16 mouse cellular contexts compared by ENCODE assay signal in genomic region chr11:68892233-68892832, GRCm38 (mm10). TPM values are rescaled to one million over a fixed set of nuclear protein-coding genes. Genes with fewer than 3 reads are reported as not detected.
DNase-seq lines count a peak whose midpoint lies in the region; ATAC-seq and TF ChIP-seq lines count a peak whose summit lies in the region.
"Had no signal": no experiment of that assay in that cellular context is flagged by ENCODE, and none has a peak within 500 bp of the region (broad histone marks: within the 10 kb centered on the region; RNA-seq: fewer than 3 reads in every experiment).

No protein-coding gene starts in this region.

- H3K9me3 ChIP-seq in heart, embryonic 13.5 days = no peaks in the 10 kb centered on the region
- no peaks in the 10 kb centered on the region for H3K9me3 ChIP-seq in limb, embryonic 11.5 days (ENCODE audit: control insufficient read depth, low read length)
- H3K9me3 ChIP-seq in limb, embryonic 10.5 days (replicated peaks) = no peaks in the 10 kb centered on the region
- H3K9me3 ChIP-seq in ES-Bruce4 (replicated peaks; ENCODE audit: control insufficient read depth, insufficient read depth, low read length, poor library complexity, severe bottlenecking) = no peaks in the 10 kb centered on the region
- no peaks in the 10 kb centered on the region for H3K9me3 ChIP-seq in limb, embryonic 13.5 days

- H3K4me2 ChIP-seq in heart, embryonic 13.5 days = peak overlapping the region; percentile 6
- H3K4me2 ChIP-seq in limb, embryonic 11.5 days (ENCODE audit: low read depth, severe bottlenecking) = no peak overlapping the region
- no peak overlapping the region for H3K4me2 ChIP-seq in limb, embryonic 13.5 days (replicated peaks)

- no peak for TF ChIP-seq CTCF in heart, adult 2 months (IDR thresholded peaks at IDR 0.05)
- no peak for TF ChIP-seq CTCF in ES-Bruce4 (IDR thresholded peaks at IDR 0.05; ENCODE audit: low read depth, low read length)

- DNase-seq in heart, adult 2 months = no peak
- DNase-seq in limb, embryonic 11.5 days (ENCODE audit: low spot score) = no peak
- DNase-seq in limb, embryonic 10.5 days (ENCODE audit: low spot score) = no peak
- DNase-seq in retina, embryonic 14.5 days (ENCODE audit: low spot score) = no peak
- DNase-seq in urinary bladder, postnatal 14 days (ENCODE audit: low spot score) = no peak
- DNase-seq: cerebellum, adult 8-10 months; embryo, embryonic 11 days; retina, postnatal 1 day; thymus, postnatal 25 days had no signal

- H3K36me3 ChIP-seq in heart, embryonic 13.5 days = no peaks in the 10 kb centered on the region
- no peaks in the 10 kb centered on the region for H3K36me3 ChIP-seq in heart, adult 2 months (ENCODE audit: control insufficient read depth, insufficient read depth, low read length)
- no peaks in the 10 kb centered on the region for H3K36me3 ChIP-seq in limb, embryonic 11.5 days (ENCODE audit: control insufficient read depth, insufficient read depth, low read length)
- no peaks in the 10 kb centered on the region for H3K36me3 ChIP-seq in limb, embryonic 10.5 days
- no peaks in the 10 kb centered on the region for H3K36me3 ChIP-seq in ES-Bruce4 (ENCODE audit: control insufficient read depth, insufficient read depth, low read length, poor library complexity, severe bottlenecking)
- no peaks in the 10 kb centered on the region for H3K36me3 ChIP-seq in limb, embryonic 13.5 days

- H3K4me3 ChIP-seq in heart, embryonic 13.5 days = no peak overlapping the region
- no peak overlapping the region for H3K4me3 ChIP-seq in heart, adult 2 months
- no peak overlapping the region for H3K4me3 ChIP-seq in limb, embryonic 11.5 days (ENCODE audit: low read depth, low read length)
- no peak overlapping the region for H3K4me3 ChIP-seq in limb, embryonic 10.5 days
- H3K4me3 ChIP-seq in ES-Bruce4 (ENCODE audit: low read depth, low read length) = peak overlapping the region; percentile 52
- H3K4me3 ChIP-seq in limb, embryonic 13.5 days = no peak overlapping the region
- H3K4me3 ChIP-seq: myocyte had no signal

- no peak for TF ChIP-seq POLR2A in heart, adult 2 months (IDR thresholded peaks at IDR 0.05; ENCODE audit: insufficient read depth, low read depth, low read length)
- TF ChIP-seq POLR2A in ES-Bruce4 (IDR thresholded peaks at IDR 0.05; ENCODE audit: insufficient read depth, low read length) = no peak

- no peak for TF ChIP-seq EP300 in heart, adult 2 months (IDR thresholded peaks at IDR 0.05; ENCODE audit: insufficient read depth, low read depth, low read length)
- no peak for TF ChIP-seq EP300 in ES-Bruce4 (IDR thresholded peaks at IDR 0.05; ENCODE audit: insufficient read depth, low read depth, low read length)

- ATAC-seq in heart, embryonic 13.5 days (ENCODE audit: extremely low read depth, insufficient number of reproducible peaks, low FRiP score, low TSS enrichment) = no peak
- ATAC-seq in limb, embryonic 11.5 days (ENCODE audit: insufficient number of reproducible peaks, low FRiP score, low TSS enrichment, low read depth) = no peak
- no peak for ATAC-seq in limb, embryonic 13.5 days (ENCODE audit: low FRiP score, low read depth)

- WGBS in heart, embryonic 13.5 days = 39% methylated on average over 15 of the region's 15 CpGs
- WGBS in heart, adult 2 months = 30% methylated on average over 15 of the region's 15 CpGs
- WGBS in limb, embryonic 11.5 days = 75% methylated on average over 15 of the region's 15 CpGs
- 77% methylated on average over 15 of the region's 15 CpGs for WGBS in limb, embryonic 10.5 days
- 68% methylated on average over 15 of the region's 15 CpGs for WGBS in limb, embryonic 13.5 days

- peak overlapping the region; percentile 41; the same call in 1 of the 2 replicates for H3K27ac ChIP-seq in heart, embryonic 13.5 days (replicated peaks)
- H3K27ac ChIP-seq in heart, adult 2 months = no peak overlapping the region; the same call in 1 of the 2 replicates
- no peak overlapping the region for H3K27ac ChIP-seq in limb, embryonic 11.5 days (replicated peaks; ENCODE audit: low read depth, low read length)
- H3K27ac ChIP-seq in limb, embryonic 10.5 days = no peak overlapping the region
- H3K27ac ChIP-seq in ES-Bruce4 (ENCODE audit: insufficient read depth, low read length) = no peak overlapping the region
- H3K27ac ChIP-seq in limb, embryonic 13.5 days = no peak overlapping the region

- H3K79me2 ChIP-seq in heart, adult 2 months (replicated peaks; ENCODE audit: control insufficient read depth, insufficient read depth, low read length) = no peaks in the 10 kb centered on the region

- 0 out of 2 replicates have a peak, but pooled peaks cover 11% of the 10 kb centered on the region for H3K27me3 ChIP-seq in heart, embryonic 13.5 days (replicated peaks)
- no peaks in the 10 kb centered on the region for H3K27me3 ChIP-seq in heart, adult 2 months (ENCODE audit: control insufficient read depth, insufficient read depth, low read length)
- H3K27me3 ChIP-seq in limb, embryonic 11.5 days (ENCODE audit: control insufficient read depth, insufficient read depth, low read length) = no peaks in the 10 kb centered on the region
- 0 out of 2 replicates have a peak, but pooled peaks cover 6% of the 10 kb centered on the region for H3K27me3 ChIP-seq in limb, embryonic 10.5 days (ENCODE audit: low read depth, poor library complexity, severe bottlenecking)
- no peaks in the 10 kb centered on the region for H3K27me3 ChIP-seq in ES-Bruce4 (ENCODE audit: control insufficient read depth, insufficient read depth, low read length, poor library complexity, severe bottlenecking)
- H3K27me3 ChIP-seq in limb, embryonic 13.5 days = no peaks in the 10 kb centered on the region

- intact Hi-C loops in heart, adult 2 months (cut with DNase I) = no loop called here

- peak overlapping the region; percentile 42 for H3K9ac ChIP-seq in heart, embryonic 13.5 days
- no peak overlapping the region for H3K9ac ChIP-seq in heart, adult 2 months (ENCODE audit: low read depth, low read length)
- peak overlapping the region; percentile 12; the same call in 1 of the 2 replicates for H3K9ac ChIP-seq in limb, embryonic 11.5 days (ENCODE audit: low read length)
- H3K9ac ChIP-seq in ES-Bruce4 (ENCODE audit: low read depth, poor library complexity, severe bottlenecking) = peak overlapping the region; percentile 47
- H3K9ac ChIP-seq in limb, embryonic 13.5 days = 0 out of 2 replicates have a peak overlapping the region, but pooled peaks have one; percentile 8

- H3K4me1 ChIP-seq in heart, embryonic 13.5 days = peaks cover 11% of the 10 kb centered on the region; the same call in 1 of the 2 replicates
- H3K4me1 ChIP-seq in heart, adult 2 months (ENCODE audit: control insufficient read depth, insufficient read depth, low read length) = no peaks in the 10 kb centered on the region
- no peaks in the 10 kb centered on the region for H3K4me1 ChIP-seq in limb, embryonic 11.5 days (ENCODE audit: control insufficient read depth, insufficient read depth, low read length)
- H3K4me1 ChIP-seq in limb, embryonic 10.5 days = peaks cover 12% of the 10 kb centered on the region
- no peaks in the 10 kb centered on the region for H3K4me1 ChIP-seq in ES-Bruce4 (ENCODE audit: control insufficient read depth, insufficient read depth, low read length)
- no peaks in the 10 kb centered on the region for H3K4me1 ChIP-seq in limb, embryonic 13.5 days

RNA-seq across cellular contexts. Expression of gene Rnf222, which starts 4.0 kb away (rescaled TPM):
- polyA plus RNA-seq in heart, embryonic 13.5 days (2015; fragmentation: Nextera tagmentation; extraction: Ambion mirVana) = 0.14 and 0.15 TPM in 2 replicates
- total RNA-seq in heart, adult 2 months (2021) = under 1 TPM; 0.07 to 0.13 TPM
- 0.12 TPM in 2 replicates for polyA plus RNA-seq in heart, adult 2 months (2012; rRNA removed)
- not detected in 2 replicates for polyA plus RNA-seq in limb, embryonic 11.5 days (2014; fragmentation: Nextera tagmentation; extraction: Ambion mirVana)
- polyA plus RNA-seq in limb, embryonic 10.5 days (2016; fragmentation: Nextera tagmentation; extraction: Ambion mirVana) = 0.04 and 0.09 TPM in 2 replicates
- polyA plus RNA-seq in ES-Bruce4 (2011; ENCODE audit: insufficient read depth, insufficient read length, low read depth, missing spikeins) = not detected in 2 replicates
- polyA plus RNA-seq in limb, embryonic 13.5 days (2015; fragmentation: Nextera tagmentation; extraction: Ambion mirVana) = 0.15 and 0.23 TPM in 2 replicates
- total RNA-seq: hematopoietic stem cell, adult 5-6 weeks; megakaryocyte progenitor cell, adult 5-6 weeks had no signal
- polyA plus RNA-seq: large intestine, adult 2 months; myocyte had no signal

RNA-seq across cellular contexts. Expression of gene Rpl26, which starts 9.1 kb away (rescaled TPM):
- polyA plus RNA-seq in heart, embryonic 13.5 days (2015; fragmentation: Nextera tagmentation; extraction: Ambion mirVana) = 640 and 686 TPM in 2 replicates
- total RNA-seq in heart, adult 2 months (2021) = 100 to 1,000 TPM; 648 to 707 TPM
- 494 and 639 TPM in 2 replicates for polyA plus RNA-seq in heart, adult 2 months (2012; rRNA removed)
- polyA plus RNA-seq in limb, embryonic 11.5 days (2014; fragmentation: Nextera tagmentation; extraction: Ambion mirVana) = 1,145 and 1,149 TPM in 2 replicates
- polyA plus RNA-seq in limb, embryonic 10.5 days (2016; fragmentation: Nextera tagmentation; extraction: Ambion mirVana) = 1,058 and 1,266 TPM in 2 replicates
- 4,511 and 5,371 TPM in 2 replicates for polyA plus RNA-seq in ES-Bruce4 (2011; ENCODE audit: insufficient read depth, insufficient read length, low read depth, missing spikeins)
- 996 and 1,041 TPM in 2 replicates for polyA plus RNA-seq in limb, embryonic 13.5 days (2015; fragmentation: Nextera tagmentation; extraction: Ambion mirVana)

RNA-seq across cellular contexts. Expression of gene Ndel1, which starts 20.7 kb away (rescaled TPM):
- 56.7 and 61.6 TPM in 2 replicates for polyA plus RNA-seq in heart, embryonic 13.5 days (2015; fragmentation: Nextera tagmentation; extraction: Ambion mirVana)
- 10 to 100 TPM; 60.4 to 63.7 TPM for total RNA-seq in heart, adult 2 months (2021)
- polyA plus RNA-seq in heart, adult 2 months (2012; rRNA removed) = 45.5 and 64.1 TPM in 2 replicates
- 53.2 and 57.8 TPM in 2 replicates for polyA plus RNA-seq in limb, embryonic 11.5 days (2014; fragmentation: Nextera tagmentation; extraction: Ambion mirVana)
- polyA plus RNA-seq in limb, embryonic 10.5 days (2016; fragmentation: Nextera tagmentation; extraction: Ambion mirVana) = 52.6 and 61.8 TPM in 2 replicates
- 59.3 and 71.7 TPM in 2 replicates for polyA plus RNA-seq in ES-Bruce4 (2011; ENCODE audit: insufficient read depth, insufficient read length, low read depth, missing spikeins)
- 98.8 and 102 TPM in 2 replicates for polyA plus RNA-seq in limb, embryonic 13.5 days (2015; fragmentation: Nextera tagmentation; extraction: Ambion mirVana)

RNA-seq across cellular contexts. Expression of gene Odf4, which starts 34.5 kb away (rescaled TPM):
- polyA plus RNA-seq in heart, embryonic 13.5 days (2015; fragmentation: Nextera tagmentation; extraction: Ambion mirVana) = not detected in 2 replicates
- total RNA-seq in heart, adult 2 months (2021) = not detected
- polyA plus RNA-seq in heart, adult 2 months (2012; rRNA removed) = 0.25 and 0.41 TPM in 2 replicates
- polyA plus RNA-seq in limb, embryonic 11.5 days (2014; fragmentation: Nextera tagmentation; extraction: Ambion mirVana) = not detected in 2 replicates
- not detected in 2 replicates for polyA plus RNA-seq in limb, embryonic 10.5 days (2016; fragmentation: Nextera tagmentation; extraction: Ambion mirVana)
- not detected in 2 replicates for polyA plus RNA-seq in ES-Bruce4 (2011; ENCODE audit: insufficient read depth, insufficient read length, low read depth, missing spikeins)
- polyA plus RNA-seq in limb, embryonic 13.5 days (2015; fragmentation: Nextera tagmentation; extraction: Ambion mirVana) = not detected in 2 replicates
- total RNA-seq: hematopoietic stem cell, adult 5-6 weeks; megakaryocyte progenitor cell, adult 5-6 weeks had no signal
- polyA plus RNA-seq: large intestine, adult 2 months; myocyte had no signal
